Mouse (Mus musculus) spleen, adult 2 months (tissue): ENCODE results near the gene Epha5.

ENCODE experiments used
- CTCF ChIP-seq: fragments of 200-500 bp; IDR thresholded peaks from 2 replicates; pipeline ENCODE4 v1.5.1; 2011; ENCODE audit warnings: mild to moderate bottlenecking, inconsistent platforms; ENCODE audit not compliant: insufficient read depth, insufficient read length, insufficient replicate concordance; ENCODE audit errors: extremely low read depth
- POLR2A ChIP-seq: fragments of 200-500 bp; IDR thresholded peaks from 2 replicates; pipeline ENCODE4 v1.6.1; 2011; ENCODE audit warnings: low read depth, low read length, inconsistent platforms

DNA sequence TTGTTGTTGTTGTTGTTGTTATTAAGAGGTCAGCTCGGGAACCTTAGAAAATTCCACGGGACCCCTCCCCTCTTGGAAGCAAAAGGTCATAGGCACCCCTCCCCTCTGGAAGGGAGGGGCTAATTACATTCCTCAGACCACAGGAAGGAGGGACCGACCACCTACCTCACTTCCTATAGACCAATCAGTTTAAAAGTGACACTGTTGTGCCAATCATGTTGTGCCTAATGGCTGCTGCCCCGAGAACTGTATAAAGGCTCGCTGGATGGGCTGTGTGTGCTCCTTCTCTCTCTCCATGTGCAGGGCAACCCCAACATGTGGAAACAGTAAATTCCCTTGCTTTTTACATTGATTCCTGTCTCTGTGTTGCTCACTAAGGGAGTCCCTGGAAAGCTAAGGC is 64.1 kb downstream of the Epha5 start:
- TF ChIP-seq CTCF (no peak), POLR2A (no peak)
